Mouse (Mus musculus): ENCODE results near the gene Prn.

GRCm38 (mm10) chr2:131896011-131896410 lies 13.7 kb upstream of the Prn start:
- TF ChIP-seq GATA1 (IDR thresholded peaks at IDR 0.05; ENCODE audit: borderline replicate concordance, low read length): no peak
- TF ChIP-seq FLI1 (IDR thresholded peaks at IDR 0.05; ENCODE audit: low read length): no peak
